Mouse (Mus musculus) midbrain, embryonic 12.5 days (tissue): ENCODE measurements at regions not wholly inside any gene's neighbourhood (a gene's known extent, or its start where the extent isn't known, plus 50 kb on each side); places are given as distances from the start of the nearest gene placed in this dataset.

Experiments used
- ATAC-seq: fragments of 200-750 bp; cut with Nextera tagmentation; 2 replicates; pipeline ENCODE4 v1.8.0; 2017; ENCODE audit warnings: low read depth, moderate TSS enrichment, moderate library complexity; ENCODE audit not compliant: low FRiP score
- H3K27ac ChIP-seq: fragments of 300-500 bp; sonication (generic); replicated peaks from 2 replicates; pipeline ENCODE4 v1.5.1; 2016; ENCODE audit warnings: mild to moderate bottlenecking
- H3K27me3 ChIP-seq: fragments of 300-500 bp; sonication (generic); 2 replicates; pipeline ENCODE4 v1.6.1; 2016; ENCODE audit warnings: mild to moderate bottlenecking
- H3K36me3 ChIP-seq: fragments of 300-500 bp; sonication (generic); 2 replicates; pipeline ENCODE4 v1.6.1; 2016
- H3K4me1 ChIP-seq: fragments of 300-500 bp; sonication (generic); 2 replicates; pipeline ENCODE4 v1.6.1; 2016
- H3K4me2 ChIP-seq: fragments of 300-500 bp; sonication (generic); replicated peaks from 2 replicates; pipeline ENCODE4 v1.6.1; 2016; ENCODE audit warnings: mild to moderate bottlenecking, moderate library complexity
- H3K4me3 ChIP-seq: fragments of 300-500 bp; sonication (generic); 2 replicates; pipeline ENCODE4 v1.5.1; 2016; ENCODE audit warnings: mild to moderate bottlenecking
- H3K9ac ChIP-seq: fragments of 300-500 bp; sonication (generic); replicated peaks from 2 replicates; pipeline ENCODE4 v1.6.1; 2016; ENCODE audit warnings: mild to moderate bottlenecking, moderate library complexity
- H3K9me3 ChIP-seq: fragments of 300-500 bp; sonication (generic); 2 replicates; pipeline ENCODE4 v1.6.1; 2016; ENCODE audit warnings: mild to moderate bottlenecking
- WGBS: fragments of 180-500 bp; shearing (Covaris S2); methylation state at CpG from one replicate; pipeline ENCODE4 v1.1.7; 2016; 5-methylcytosine and 5-hydroxymethylcytosine counted together

- Histone ChIP-seq H3K4me2 (no peak overlapping the region), H3K27me3 (no peaks in the 10 kb centered on the region), H3K9ac (no peak overlapping the region), H3K4me3 (no peak overlapping the region), H3K4me1 (no peaks in the 10 kb centered on the region), H3K9me3 (no peaks in the 10 kb centered on the region), H3K36me3 (no peaks in the 10 kb centered on the region), H3K27ac (no peak overlapping the region)
- WGBS: 89% methylated on average over 8 of the region's 8 CpGs
- no peak for ATAC-seq
Observed at GRCm38 (mm10) chr9:46871211-46871994, 127.1 kb upstream of the Gm4791 start.

- no peak overlapping the region for H3K4me3 ChIP-seq
- H3K9me3 ChIP-seq: no peaks in the 10 kb centered on the region
- H3K27ac ChIP-seq: no peak overlapping the region
- WGBS: 34% methylated on average over 4 of the region's 4 CpGs
- H3K4me2 ChIP-seq: no peak overlapping the region
- no peaks in the 10 kb centered on the region for H3K36me3 ChIP-seq
- peaks cover 9% of the 10 kb centered on the region for H3K4me1 ChIP-seq
- ATAC-seq: no peak
- H3K9ac ChIP-seq: no peak overlapping the region
- 0 out of 2 replicates have a peak, but pooled peaks cover 4% of the 10 kb centered on the region for H3K27me3 ChIP-seq
Observed at GRCm38 (mm10) chr9:46863934-46864333, 134.6 kb upstream of the Gm4791 start.

DNA sequence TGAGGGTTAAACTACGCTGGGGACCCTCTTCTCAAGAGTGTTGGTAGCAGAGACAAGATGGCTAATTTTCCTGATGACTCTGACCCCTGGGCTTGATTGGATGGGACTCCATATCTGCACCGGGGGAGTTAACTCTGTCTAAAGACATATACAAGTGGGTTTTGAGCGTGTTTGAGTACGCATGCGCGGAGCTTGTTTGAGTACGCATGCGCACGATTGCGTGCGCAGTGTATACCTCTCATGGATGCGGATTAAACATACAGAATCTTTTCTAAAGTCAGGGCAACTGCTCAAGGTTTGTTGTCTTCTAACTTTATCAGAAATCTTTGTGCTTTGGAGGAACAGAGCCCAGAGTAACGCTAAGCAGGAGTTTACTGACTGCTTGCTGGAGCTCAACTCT is 146.8 kb upstream of the Gm4791 start:
- no peak overlapping the region for H3K4me3 ChIP-seq
- H3K36me3 ChIP-seq: no peaks in the 10 kb centered on the region
- ATAC-seq: no peak
- H3K9me3 ChIP-seq: no peaks in the 10 kb centered on the region
- H3K27ac ChIP-seq: no peak overlapping the region
- H3K9ac ChIP-seq: no peak overlapping the region
- 0 out of 2 replicates have a peak, but pooled peaks cover 7% of the 10 kb centered on the region for H3K27me3 ChIP-seq
- 93% methylated on average over 13 of the region's 13 CpGs for whole genome bisulfite sequencing
- no peak overlapping the region for H3K4me2 ChIP-seq
- H3K4me1 ChIP-seq: 0 out of 2 replicates have a peak, but pooled peaks cover 4% of the 10 kb centered on the region

DNA sequence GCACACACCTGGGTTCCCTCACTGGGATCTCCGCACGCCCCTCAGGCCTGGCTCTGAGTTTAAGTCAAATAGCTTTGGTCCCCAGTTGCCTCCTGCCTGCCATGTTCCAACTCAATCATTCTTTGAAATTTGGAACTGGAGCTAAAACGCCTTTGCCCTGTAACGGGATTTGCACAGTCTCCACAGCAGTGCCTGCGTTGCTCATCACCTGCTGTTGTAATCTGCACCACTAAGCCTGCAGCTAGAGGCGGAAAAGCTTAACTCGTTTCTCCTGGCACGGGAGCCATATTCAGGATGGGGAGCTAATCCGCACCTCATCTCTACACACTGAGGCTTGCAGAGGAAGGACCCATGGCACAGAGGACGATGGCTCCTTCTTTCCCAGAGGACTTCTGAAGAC is 147.2 kb upstream of the Gm4791 start:
- no peak overlapping the region for H3K9ac ChIP-seq
- WGBS: 41% methylated on average over 10 of the region's 10 CpGs
- H3K36me3 ChIP-seq: no peaks in the 10 kb centered on the region
- H3K4me2 ChIP-seq: no peak overlapping the region
- 0 out of 2 replicates have a peak, but pooled peaks cover 5% of the 10 kb centered on the region for H3K4me1 ChIP-seq
- ATAC-seq: no peak
- H3K27me3 ChIP-seq: 0 out of 2 replicates have a peak, but pooled peaks cover 7% of the 10 kb centered on the region
- no peak overlapping the region for H3K4me3 ChIP-seq
- H3K9me3 ChIP-seq: no peaks in the 10 kb centered on the region
- no peak overlapping the region for H3K27ac ChIP-seq

- Histone ChIP-seq H3K9ac (no peak overlapping the region), H3K36me3 (no peaks in the 10 kb centered on the region), H3K4me1 (0 out of 2 replicates have a peak, but pooled peaks cover 5% of the 10 kb centered on the region), H3K4me2 (no peak overlapping the region), H3K4me3 (no peak overlapping the region), H3K27ac (no peak overlapping the region), H3K9me3 (no peaks in the 10 kb centered on the region), H3K27me3 (peaks cover 11% of the 10 kb centered on the region; the same call in 1 of the 2 replicates)
- WGBS: 82% methylated on average over 3 of the region's 3 CpGs
- ATAC-seq: no peak
Observed at GRCm38 (mm10) chr9:46845276-46845675, 153.3 kb upstream of the Gm4791 start.

- Histone ChIP-seq H3K27ac (no peak overlapping the region), H3K36me3 (no peaks in the 10 kb centered on the region), H3K9ac (no peak overlapping the region), H3K4me1 (0 out of 2 replicates have a peak, but pooled peaks cover 5% of the 10 kb centered on the region), H3K4me2 (no peak overlapping the region), H3K27me3 (peaks cover 4% of the 10 kb centered on the region; the same call in 1 of the 2 replicates), H3K4me3 (no peak overlapping the region), H3K9me3 (no peaks in the 10 kb centered on the region)
- ATAC-seq: no peak
- WGBS: 79% methylated on average over 7 of the region's 7 CpGs
Observed at GRCm38 (mm10) chr9:46843781-46844180, 154.8 kb upstream of the Gm4791 start.

- no peak overlapping the region for H3K9ac ChIP-seq
- no peak for ATAC-seq
- H3K27me3 ChIP-seq: peaks cover 4% of the 10 kb centered on the region; the same call in 1 of the 2 replicates
- WGBS: 88% methylated on average over 6 of the region's 6 CpGs
- H3K4me3 ChIP-seq: no peak overlapping the region
- H3K4me2 ChIP-seq: no peak overlapping the region
- no peaks in the 10 kb centered on the region for H3K36me3 ChIP-seq
- H3K27ac ChIP-seq: no peak overlapping the region
- H3K4me1 ChIP-seq: no peaks in the 10 kb centered on the region
- H3K9me3 ChIP-seq: no peaks in the 10 kb centered on the region
Observed at GRCm38 (mm10) chr9:46841571-46841970, 157.0 kb upstream of the Gm4791 start.

DNA sequence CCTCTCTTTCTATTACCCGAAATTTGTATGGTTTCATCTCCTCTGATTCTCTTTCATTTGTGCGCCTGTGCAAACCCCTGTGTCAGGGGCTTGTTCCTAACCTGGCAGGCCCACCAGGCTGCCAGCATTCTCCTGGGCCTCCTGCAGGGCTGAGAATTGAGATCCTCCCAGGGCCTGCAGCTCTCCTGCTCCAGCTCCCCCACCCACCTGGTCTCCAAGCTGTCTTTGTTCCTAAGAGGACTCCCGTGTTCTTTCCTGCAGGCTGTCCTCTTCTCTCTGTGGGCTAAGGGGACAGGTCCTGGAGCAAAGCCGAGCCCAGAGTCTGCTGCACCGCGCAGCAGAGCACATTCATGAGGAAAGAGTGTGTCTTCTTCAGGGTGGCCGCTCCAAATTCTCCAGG is 163.3 kb upstream of the Gm4791 start:
- no peak for ATAC-seq

GRCm38 (mm10) chr9:46830746-46831560 is 167.6 kb upstream of the Gm4791 start:
- no peaks in the 10 kb centered on the region for H3K36me3 ChIP-seq
- no peaks in the 10 kb centered on the region for H3K9me3 ChIP-seq
- peaks cover 21% of the 10 kb centered on the region for H3K4me1 ChIP-seq
- H3K27me3 ChIP-seq: peaks cover 19% of the 10 kb centered on the region
- 18% methylated on average over 15 of the region's 15 CpGs for WGBS
- peak overlapping the region; percentile 67 for H3K27ac ChIP-seq
- no peak overlapping the region for H3K4me3 ChIP-seq
- H3K9ac ChIP-seq: no peak overlapping the region
- ATAC-seq: peak; percentile 30; the same call in 1 of the 2 replicates
- peak overlapping the region; percentile 35 for H3K4me2 ChIP-seq

More for the DNA sequence above, 163.3 kb upstream of the Gm4791 start:
- H3K4me2 ChIP-seq: no peak overlapping the region
- H3K9me3 ChIP-seq: no peaks in the 10 kb centered on the region
- 30% methylated on average over 7 of the region's 7 CpGs for WGBS
- H3K4me3 ChIP-seq: no peak overlapping the region
- peaks cover 13% of the 10 kb centered on the region for H3K27me3 ChIP-seq
- H3K27ac ChIP-seq: no peak overlapping the region
- H3K36me3 ChIP-seq: no peaks in the 10 kb centered on the region
- no peak overlapping the region for H3K9ac ChIP-seq
- H3K4me1 ChIP-seq: peaks cover 15% of the 10 kb centered on the region

- Histone ChIP-seq H3K27ac (no peak overlapping the region; the same call in 1 of the 2 replicates), H3K27me3 (peaks cover 19% of the 10 kb centered on the region), H3K4me1 (peaks cover 20% of the 10 kb centered on the region), H3K4me3 (no peak overlapping the region), H3K36me3 (no peaks in the 10 kb centered on the region), H3K9ac (no peak overlapping the region), H3K9me3 (no peaks in the 10 kb centered on the region), H3K4me2 (no peak overlapping the region)
- ATAC-seq: no peak
- WGBS: 0% methylated on average over 1 of the region's 1 CpGs
Observed at GRCm38 (mm10) chr9:46830316-46830715, 168.2 kb upstream of the Gm4791 start.

- Histone ChIP-seq H3K4me1 (0 out of 2 replicates have a peak, but pooled peaks cover 2% of the 10 kb centered on the region), H3K4me3 (no peak overlapping the region), H3K4me2 (no peak overlapping the region), H3K36me3 (no peaks in the 10 kb centered on the region), H3K27ac (no peak overlapping the region), H3K27me3 (peaks cover 9% of the 10 kb centered on the region), H3K9me3 (no peaks in the 10 kb centered on the region), H3K9ac (no peak overlapping the region)
- no peak for ATAC-seq
- 81% methylated on average over 4 of the region's 4 CpGs for WGBS
Observed at GRCm38 (mm10) chr9:46824703-46825102, 173.8 kb upstream of the Gm4791 start.

DNA sequence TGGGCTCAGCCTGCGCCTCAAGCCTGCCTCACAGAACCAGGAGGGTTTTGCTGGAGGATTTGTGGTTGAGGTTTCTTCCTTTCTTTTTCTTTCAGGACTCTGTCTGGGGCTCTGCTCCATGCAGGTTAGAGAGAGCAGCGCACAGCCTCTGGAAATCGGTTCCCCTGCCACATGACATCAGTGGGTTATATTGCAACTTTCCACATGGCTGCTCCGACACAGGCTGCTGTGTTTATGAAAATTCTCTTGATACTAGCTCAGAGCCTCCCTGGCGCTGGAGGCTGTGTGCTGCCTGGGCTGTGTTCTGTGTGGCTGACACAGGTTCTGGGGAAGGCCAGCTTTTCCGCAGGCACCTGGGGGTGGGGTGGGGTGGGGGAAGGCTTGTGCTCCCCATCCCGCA is 178.7 kb upstream of the Gm4791 start:
- no peak for ATAC-seq
- peaks cover 3% of the 10 kb centered on the region; the same call in 1 of the 2 replicates for H3K27me3 ChIP-seq
- no peak overlapping the region for H3K4me2 ChIP-seq
- no peak overlapping the region for H3K27ac ChIP-seq
- H3K36me3 ChIP-seq: no peaks in the 10 kb centered on the region
- H3K9ac ChIP-seq: no peak overlapping the region
- H3K4me1 ChIP-seq: 0 out of 2 replicates have a peak, but pooled peaks cover 1% of the 10 kb centered on the region
- no peaks in the 10 kb centered on the region for H3K9me3 ChIP-seq
- WGBS: 60% methylated on average over 7 of the region's 7 CpGs
- no peak overlapping the region for H3K4me3 ChIP-seq
